Mouse (Mus musculus) forebrain, embryonic 11.5 days (tissue): ENCODE measurements around the gene Tmem248. TPM values are rescaled to one million over a fixed set of nuclear protein-coding genes. Genes with fewer than 3 reads are reported as not detected.

Source experiments
- ATAC-seq: fragments of 200-750 bp; cut with Nextera tagmentation; replicated peaks from 2 replicates; pipeline ENCODE4 v1.8.0; 2017; ENCODE audit warnings: moderate TSS enrichment; ENCODE audit not compliant: low FRiP score
- DNase-seq: peaks from one replicate; pipeline ENCODE4 v3.0.0-alpha.2; 2017; ENCODE audit warnings: low spot score
- H3K27ac ChIP-seq: fragments of 300-500 bp; sonication (generic); 2 replicates; pipeline ENCODE4 v1.5.1; 2014; ENCODE audit warnings: low read depth, low read length
- H3K27me3 ChIP-seq: fragments of 300-500 bp; sonication (generic); 2 replicates; pipeline ENCODE4 v1.6.1; 2014; ENCODE audit warnings: mild to moderate bottlenecking, low read length, mixed read lengths; ENCODE audit not compliant: control insufficient read depth, insufficient read depth
- H3K36me3 ChIP-seq: fragments of 300-500 bp; sonication (generic); 2 replicates; pipeline ENCODE4 v1.6.1; 2014; ENCODE audit warnings: mild to moderate bottlenecking, low read length, moderate library complexity, mixed read lengths; ENCODE audit not compliant: control insufficient read depth, insufficient read depth
- H3K4me1 ChIP-seq: fragments of 300-500 bp; sonication (generic); replicated peaks from 2 replicates; pipeline ENCODE4 v1.6.1; 2014; ENCODE audit warnings: low read length, mixed read lengths; ENCODE audit not compliant: control insufficient read depth, insufficient read depth
- H3K4me2 ChIP-seq: fragments of 300-500 bp; sonication (generic); 2 replicates; pipeline ENCODE4 v1.6.1; 2014; ENCODE audit warnings: low read depth, mild to moderate bottlenecking, low read length, moderate library complexity, mixed read lengths; ENCODE audit not compliant: severe bottlenecking
- H3K4me3 ChIP-seq: fragments of 300-500 bp; sonication (generic); 2 replicates; pipeline ENCODE4 v1.5.1; 2014; ENCODE audit warnings: low read depth, low read length
- H3K9ac ChIP-seq: fragments of 300-500 bp; sonication (generic); 2 replicates; pipeline ENCODE4 v1.6.1; 2014; ENCODE audit warnings: low read length
- H3K9me3 ChIP-seq: fragments of 300-500 bp; sonication (generic); 2 replicates; pipeline ENCODE4 v1.6.1; 2016; ENCODE audit warnings: low read length, mixed read lengths; ENCODE audit not compliant: control insufficient read depth
- WGBS: fragments of 180-500 bp; shearing (Covaris S2); extraction: QIAGEN DNeasy Blood & Tissue Kit; methylation state at CpG from one replicate; pipeline ENCODE4 v1.1.7; 2014; 5-methylcytosine and 5-hydroxymethylcytosine counted together
- polyA plus RNA-seq: library from polyadenylated mRNA; unstranded; fragments of >200 nt; fragmentation: Nextera tagmentation; extraction: Ambion mirVana; gene quantifications from 2 replicates; pipeline ENCODE4 v1.2.1, GENCODE M21; 2014

Tmem248 gene
- polyA plus RNA-seq, 1 experiment from 2014 or later, result 34.7 TPM

GRCm38 (mm10) chr5:130228120-130228519 lies 11.2 kb downstream of the Tmem248 start:
- no peaks in the 10 kb centered on the region for H3K27me3 ChIP-seq
- WGBS, result 78% methylated on average over 4 of the region's 4 CpGs
- DNase-seq (no peak), ATAC-seq (no peak)
- H3K4me1 ChIP-seq, result peaks cover 3% of the 10 kb centered on the region; the same call in 1 of the 2 replicates
- H3K36me3 ChIP-seq, result peaks cover 5% of the 10 kb centered on the region; the same call in 1 of the 2 replicates
- no peaks in the 10 kb centered on the region for H3K9me3 ChIP-seq
- H3K4me2 ChIP-seq, result no peak overlapping the region
- H3K4me3 ChIP-seq, result no peak overlapping the region
- no peak overlapping the region for H3K27ac ChIP-seq
- no peak overlapping the region for H3K9ac ChIP-seq

- Histone ChIP-seq H3K36me3 (peaks cover 21% of the 10 kb centered on the region; the same call in 1 of the 2 replicates), H3K4me1 (no peaks in the 10 kb centered on the region), H3K27ac (no peak overlapping the region), H3K4me3 (no peak overlapping the region), H3K4me2 (no peak overlapping the region), H3K9me3 (no peaks in the 10 kb centered on the region), H3K9ac (no peak overlapping the region), H3K27me3 (no peaks in the 10 kb centered on the region)
- DNase-seq, result no peak
- no peak for ATAC-seq
- WGBS, result 95% methylated on average over 8 of the region's 8 CpGs
Measured at GRCm38 (mm10) chr5:130236302-130236701, 19.4 kb downstream of the Tmem248 start.

- no peaks in the 10 kb centered on the region for H3K4me1 ChIP-seq
- H3K4me2 ChIP-seq, result no peak overlapping the region
- no peak overlapping the region for H3K4me3 ChIP-seq
- H3K9me3 ChIP-seq, result no peaks in the 10 kb centered on the region
- no peak overlapping the region for H3K9ac ChIP-seq
- no peak overlapping the region for H3K27ac ChIP-seq
- 92% methylated on average over 7 of the region's 7 CpGs for WGBS
- H3K36me3 ChIP-seq, result peaks cover 20% of the 10 kb centered on the region
- DNase-seq (no peak), ATAC-seq (no peak)
- H3K27me3 ChIP-seq, result no peaks in the 10 kb centered on the region
Measured at GRCm38 (mm10) chr5:130239236-130239635, 22.4 kb downstream of the Tmem248 start.

- no peak overlapping the region for H3K4me2 ChIP-seq
- no peak for ATAC-seq
- no peaks in the 10 kb centered on the region for H3K9me3 ChIP-seq
- H3K4me1 ChIP-seq, result no peaks in the 10 kb centered on the region
- 94% methylated on average over 2 of the region's 2 CpGs for WGBS
- DNase-seq, result no peak
- peaks cover 18% of the 10 kb centered on the region for H3K36me3 ChIP-seq
- no peak overlapping the region for H3K4me3 ChIP-seq
- H3K27ac ChIP-seq, result no peak overlapping the region
- H3K9ac ChIP-seq, result no peak overlapping the region
- no peaks in the 10 kb centered on the region for H3K27me3 ChIP-seq
Measured at GRCm38 (mm10) chr5:130239856-130240255, 23.0 kb downstream of the Tmem248 start.

GRCm38 (mm10) chr5:130241426-130241825 lies 24.5 kb downstream of the Tmem248 start:
- H3K4me1 ChIP-seq, result no peaks in the 10 kb centered on the region
- no peak overlapping the region for H3K27ac ChIP-seq
- no peaks in the 10 kb centered on the region for H3K27me3 ChIP-seq
- no peaks in the 10 kb centered on the region for H3K9me3 ChIP-seq
- ATAC-seq, result no peak
- H3K9ac ChIP-seq, result no peak overlapping the region
- H3K4me2 ChIP-seq, result no peak overlapping the region
- peaks cover 16% of the 10 kb centered on the region for H3K36me3 ChIP-seq
- H3K4me3 ChIP-seq, result no peak overlapping the region
- 92% methylated on average over 12 of the region's 12 CpGs for WGBS
- no peak for DNase-seq

- WGBS, result 91% methylated on average over 5 of the region's 5 CpGs
- peaks cover 18% of the 10 kb centered on the region for H3K36me3 ChIP-seq
- no peak for ATAC-seq
Measured at GRCm38 (mm10) chr5:130247823-130248222, 30.9 kb downstream of the Tmem248 start.

GRCm38 (mm10) chr5:130254164-130255016 lies 37.5 kb downstream of the Tmem248 start:
- no peaks in the 10 kb centered on the region for H3K9me3 ChIP-seq
- H3K4me1 ChIP-seq, result peaks cover 3% of the 10 kb centered on the region; the same call in 1 of the 2 replicates
- H3K27me3 ChIP-seq, result no peaks in the 10 kb centered on the region
- H3K4me3 ChIP-seq, result peak overlapping the region; percentile 70
- peak overlapping the region; percentile 53; the same call in 1 of the 2 replicates for H3K27ac ChIP-seq
- peak overlapping the region; percentile 75 for H3K9ac ChIP-seq
- ATAC-seq (no peak), DNase-seq (no peak)
- peaks cover 5% of the 10 kb centered on the region; the same call in 1 of the 2 replicates for H3K36me3 ChIP-seq
- 24% methylated on average over 19 of the region's 19 CpGs for WGBS
- H3K4me2 ChIP-seq, result peak overlapping the region; percentile 71

More at GRCm38 (mm10) chr5:130247823-130248222, 30.9 kb downstream of the Tmem248 start:
- no peaks in the 10 kb centered on the region for H3K9me3 ChIP-seq
- no peak overlapping the region for H3K9ac ChIP-seq
- no peak for DNase-seq
- no peak overlapping the region for H3K4me2 ChIP-seq
- no peak overlapping the region for H3K27ac ChIP-seq
- H3K4me1 ChIP-seq, result no peaks in the 10 kb centered on the region
- H3K27me3 ChIP-seq, result no peaks in the 10 kb centered on the region
- no peak overlapping the region for H3K4me3 ChIP-seq

GRCm38 (mm10) chr5:130255017-130255720 lies 38.3 kb downstream of the Tmem248 start, which contains the start of the genes Sbds and Tyw1:
Gene Sbds (minus strand): TSS chr5:130255530.
Gene Tyw1 (plus strand): TSS chr5:130255619.
- Histone ChIP-seq H3K4me1 (peaks cover 3% of the 10 kb centered on the region; the same call in 1 of the 2 replicates), H3K4me3 (peak within 1 kb of the TSS; percentile 70), H3K36me3 (peaks cover 5% of the 10 kb centered on the region; the same call in 1 of the 2 replicates), H3K4me2 (peak within 1 kb of the TSS; percentile 76), H3K9me3 (no peaks in the 10 kb centered on the region), H3K27ac (peak within 1 kb of the TSS; percentile 53; the same call in 1 of the 2 replicates), H3K27me3 (no peaks in the 10 kb centered on the region), H3K9ac (peak within 1 kb of the TSS; percentile 75)
- DNase-seq, result peak; percentile 98
- under 1% methylated on average over 52 of the region's 52 CpGs for WGBS
- ATAC-seq, result peak; percentile 92
